Mouse (Mus musculus) olfactory bulb, adult 2 months (tissue): ENCODE results near the gene Zfx. TPM values are rescaled to one million over a fixed set of nuclear protein-coding genes. Genes with fewer than 3 reads are reported as not detected.

ENCODE experiments used
- H3K27ac ChIP-seq: fragments of 200-500 bp; 2 replicates; pipeline ENCODE4 v1.5.1; 2012; ENCODE audit warnings: low read depth, low read length; ENCODE audit not compliant: insufficient read depth
- H3K4me1 ChIP-seq: fragments of 200-500 bp; 2 replicates; pipeline ENCODE4 v1.6.1; 2012; ENCODE audit warnings: low read length; ENCODE audit not compliant: control insufficient read depth, insufficient read depth
- H3K4me3 ChIP-seq: fragments of 200-500 bp; 2 replicates; pipeline ENCODE4 v1.5.1; 2012; ENCODE audit warnings: mild to moderate bottlenecking, low read depth, low read length, moderate library complexity; ENCODE audit not compliant: insufficient read depth
- CTCF ChIP-seq: fragments of 200-500 bp; IDR thresholded peaks from 2 replicates; pipeline ENCODE4 v1.5.1; 2012; ENCODE audit warnings: low read depth, mild to moderate bottlenecking, low read length, moderate library complexity; ENCODE audit not compliant: insufficient read depth
- POLR2A ChIP-seq: fragments of 200-500 bp; IDR thresholded peaks from 2 replicates; pipeline ENCODE4 v1.6.1; 2012; ENCODE audit warnings: mild to moderate bottlenecking, low read depth, low read length, moderate library complexity; ENCODE audit not compliant: insufficient read depth
- WGBS: fragments of 180-500 bp; shearing (Covaris S2); methylation state at CpG from one replicate; pipeline ENCODE4 v1.1.7; 2018; 5-methylcytosine and 5-hydroxymethylcytosine counted together
- polyA plus RNA-seq: library from polyadenylated mRNA; stranded (reverse); fragments of >200 nt; gene quantifications from 2 replicates; pipeline ENCODE4 v1.2.4, GENCODE M21; 2012; ENCODE audit warnings: low replicate concordance; ENCODE audit not compliant: missing spikeins, insufficient read depth, insufficient read length

Zfx gene
- polyA plus RNA-seq, 1 experiment = not detected

DNA sequence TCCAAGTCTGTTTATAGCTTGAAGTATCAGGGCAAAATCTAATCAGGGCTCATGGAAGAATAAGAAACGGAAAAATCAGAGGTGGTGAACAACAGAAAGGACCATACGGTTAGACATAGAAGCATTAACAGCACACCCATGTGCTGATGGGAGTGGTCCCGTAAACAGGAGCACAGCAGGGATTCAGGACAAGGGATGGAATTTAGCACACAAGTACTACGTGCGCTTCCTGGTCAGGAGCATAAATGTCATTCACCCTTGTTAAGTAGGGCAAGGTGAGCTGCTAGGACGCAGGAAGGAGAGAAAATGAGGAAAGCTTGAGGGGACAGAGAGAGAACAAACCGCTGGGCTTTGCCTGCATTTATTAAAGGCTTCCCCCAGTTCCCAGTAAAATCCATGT lies 93.4 kb downstream of the Zfx start:
- H3K4me3 ChIP-seq = no peak overlapping the region
- TF ChIP-seq CTCF (no peak), POLR2A (no peak)
- H3K4me1 ChIP-seq = no peaks in the 10 kb centered on the region
- 94% methylated on average over 7 of the region's 7 CpGs for WGBS
- H3K27ac ChIP-seq = no peak overlapping the region

Other genes with a start within 250 kb of the Zfx start
- gene AU015836, start 155.0 kb downstream of the Zfx start, polyA plus RNA-seq = not detected in 2 replicates
- not detected in 2 replicates for gene Eif2s3x, start 89.2 kb upstream of the Zfx start, polyA plus RNA-seq
- gene Klhl15, start 110.9 kb upstream of the Zfx start, polyA plus RNA-seq = not detected in 2 replicates
- gene Fam90a1b, start 243.1 kb upstream of the Zfx start, polyA plus RNA-seq = not detected in 2 replicates
- not detected in 2 replicates for gene Apoo, start 243.4 kb upstream of the Zfx start, polyA plus RNA-seq